Mouse (Mus musculus): ENCODE results near the gene E130218I03Rik. TPM values are rescaled to one million over a fixed set of nuclear protein-coding genes. Genes with fewer than 3 reads are reported as not detected.

The E130218I03Rik gene
- total and polyA plus RNA-seq, 2 experiments, result not detected

DNA sequence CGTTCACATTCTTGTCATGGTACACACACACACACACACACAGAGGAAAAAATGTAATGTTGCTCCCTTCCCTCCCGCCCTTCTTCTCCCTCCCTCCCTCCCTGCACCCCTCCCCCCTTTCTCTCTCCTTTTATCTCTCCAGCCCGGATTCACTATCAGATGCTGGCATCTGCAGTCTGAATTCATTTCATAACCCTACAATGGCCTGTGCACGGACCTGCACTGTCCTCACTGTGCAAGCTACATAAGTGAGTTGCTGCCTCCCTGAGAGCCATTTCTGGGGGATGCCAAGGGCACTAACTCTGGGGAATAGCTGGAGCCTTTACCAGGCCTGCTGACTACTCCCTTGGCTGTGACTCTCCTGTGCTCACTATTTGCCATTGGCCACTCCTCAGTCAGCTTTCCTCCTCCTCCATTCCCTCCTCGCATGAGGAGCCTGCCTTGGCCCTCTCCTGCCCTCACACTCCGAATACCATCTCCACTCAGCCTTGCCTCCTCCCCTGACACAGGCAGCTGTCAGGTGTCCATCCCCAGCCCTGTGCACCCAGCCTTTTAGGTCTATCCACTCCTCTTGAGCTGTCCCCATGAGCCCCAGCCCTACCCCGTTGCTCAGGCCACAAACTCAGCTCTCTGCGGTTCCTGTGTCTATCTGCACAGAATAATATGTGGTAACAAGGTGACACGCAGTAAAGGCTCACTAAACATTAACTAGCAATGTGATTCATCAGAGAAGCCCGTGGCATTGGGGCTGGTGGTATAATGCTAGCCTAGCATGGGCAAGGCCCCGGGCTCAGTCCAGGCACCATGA lies 20.5 kb upstream of the E130218I03Rik start:
- DNase-seq (ENCODE audit: extremely low read depth, low read depth, low spot score), result no peak
- 54% methylated on average over 11 of the region's 11 CpGs for WGBS
- Histone ChIP-seq H3K79me2 (ENCODE audit: control insufficient read depth, insufficient read depth, low read length) (no peaks in the 10 kb centered on the region), H3K27ac (replicated peaks; ENCODE audit: insufficient read depth, low read depth, low read length) (no peak overlapping the region), H3K4me1 (ENCODE audit: control insufficient read depth, insufficient read depth, low read length) (no peaks in the 10 kb centered on the region), H3K4me3 (ENCODE audit: insufficient read depth, low read depth, low read length) (no peak overlapping the region), H3K36me3 (ENCODE audit: control insufficient read depth, insufficient read depth, low read length) (no peaks in the 10 kb centered on the region), H3K27me3 (ENCODE audit: control insufficient read depth, insufficient read depth, low read length) (no peaks in the 10 kb centered on the region), H3K9ac (ENCODE audit: low read depth, low read length) (no peak overlapping the region)
- no peak for TF ChIP-seq CTCF (IDR thresholded peaks at IDR 0.05; ENCODE audit: low read depth, low read length)
- TF ChIP-seq POLR2A (IDR thresholded peaks at IDR 0.05; ENCODE audit: extremely low read depth, insufficient read depth, low read length), result no peak

DNA sequence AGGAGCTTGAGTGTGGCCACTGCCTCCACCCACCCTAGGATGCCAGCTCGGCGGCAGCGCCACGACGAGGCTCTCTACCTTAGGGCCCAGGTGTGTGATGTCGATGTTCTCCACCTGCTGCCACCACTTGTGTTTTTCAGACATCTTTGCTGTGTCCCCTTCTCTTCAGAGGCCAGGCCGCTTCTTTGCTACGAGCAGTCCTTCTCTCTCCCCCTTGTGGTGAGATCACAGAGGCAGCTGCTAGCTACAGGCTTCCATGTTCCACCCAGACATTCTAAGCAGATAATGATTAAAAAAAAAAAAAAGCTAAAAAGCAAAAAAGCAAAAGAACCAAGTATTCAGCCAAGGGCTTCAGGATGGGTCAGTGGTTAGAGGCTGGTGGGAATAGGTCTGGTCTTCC lies 16.3 kb upstream of the E130218I03Rik start, which contains the start of gene Catsper4:
Gene Catsper4, minus strand, starts transcription at position 190 of the 400 bp plus-strand sequence.
- no peak within 1 kb of the TSS for H3K4me3 ChIP-seq (ENCODE audit: insufficient read depth, low read depth, low read length)
- no peaks in the 10 kb centered on the region for H3K27me3 ChIP-seq (ENCODE audit: control insufficient read depth, insufficient read depth, low read length)
- no peaks in the 10 kb centered on the region for H3K4me1 ChIP-seq (ENCODE audit: control insufficient read depth, insufficient read depth, low read length)
- no peaks in the 10 kb centered on the region for H3K36me3 ChIP-seq (ENCODE audit: control insufficient read depth, insufficient read depth, low read length)
- no peak for DNase-seq (ENCODE audit: extremely low read depth, low read depth, low spot score)
- no peak within 1 kb of the TSS for H3K27ac ChIP-seq (replicated peaks; ENCODE audit: insufficient read depth, low read depth, low read length)
- H3K79me2 ChIP-seq (ENCODE audit: control insufficient read depth, insufficient read depth, low read length), result no peaks in the 10 kb centered on the region
- TF ChIP-seq CTCF (IDR thresholded peaks at IDR 0.05; ENCODE audit: low read depth, low read length), result no peak
- TF ChIP-seq POLR2A (IDR thresholded peaks at IDR 0.05; ENCODE audit: extremely low read depth, insufficient read depth, low read length), result no peak
- WGBS, result 89% methylated on average over 8 of the region's 8 CpGs
- no peak within 1 kb of the TSS for H3K9ac ChIP-seq (ENCODE audit: low read depth, low read length)

DNA sequence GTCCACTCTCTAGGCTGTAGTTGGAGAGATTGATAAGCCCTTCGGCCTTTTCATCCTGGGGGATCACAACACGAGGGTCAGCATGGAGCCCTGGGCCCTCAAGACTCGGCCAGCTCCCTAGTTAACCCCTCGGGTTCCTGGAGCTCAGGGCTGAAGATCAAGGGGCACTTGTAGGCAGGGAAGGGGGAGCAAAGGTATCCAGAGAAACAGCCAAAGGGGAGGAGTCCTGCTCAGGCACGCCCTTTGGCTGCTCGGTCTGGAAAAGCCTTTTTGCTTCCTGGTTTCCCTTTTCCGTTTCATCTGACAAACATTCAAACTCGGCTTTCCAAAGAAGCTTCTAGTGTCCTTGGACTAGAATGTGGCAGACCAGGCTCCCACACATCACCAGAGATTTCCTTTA lies 13.0 kb upstream of the E130218I03Rik start:
- Histone ChIP-seq H3K9ac (ENCODE audit: low read depth, low read length) (no peak overlapping the region), H3K27me3 (ENCODE audit: control insufficient read depth, insufficient read depth, low read length) (no peaks in the 10 kb centered on the region), H3K36me3 (ENCODE audit: control insufficient read depth, insufficient read depth, low read length) (no peaks in the 10 kb centered on the region), H3K4me3 (ENCODE audit: insufficient read depth, low read depth, low read length) (no peak overlapping the region), H3K4me1 (ENCODE audit: control insufficient read depth, insufficient read depth, low read length) (no peaks in the 10 kb centered on the region), H3K27ac (replicated peaks; ENCODE audit: insufficient read depth, low read depth, low read length) (no peak overlapping the region), H3K79me2 (ENCODE audit: control insufficient read depth, insufficient read depth, low read length) (no peaks in the 10 kb centered on the region)
- DNase-seq (ENCODE audit: extremely low read depth, low read depth, low spot score), result no peak
- WGBS, result 37% methylated on average over 8 of the region's 8 CpGs
- TF ChIP-seq CTCF (IDR thresholded peaks at IDR 0.05; ENCODE audit: low read depth, low read length) (no peak), POLR2A (IDR thresholded peaks at IDR 0.05; ENCODE audit: extremely low read depth, insufficient read depth, low read length) (no peak)

DNA sequence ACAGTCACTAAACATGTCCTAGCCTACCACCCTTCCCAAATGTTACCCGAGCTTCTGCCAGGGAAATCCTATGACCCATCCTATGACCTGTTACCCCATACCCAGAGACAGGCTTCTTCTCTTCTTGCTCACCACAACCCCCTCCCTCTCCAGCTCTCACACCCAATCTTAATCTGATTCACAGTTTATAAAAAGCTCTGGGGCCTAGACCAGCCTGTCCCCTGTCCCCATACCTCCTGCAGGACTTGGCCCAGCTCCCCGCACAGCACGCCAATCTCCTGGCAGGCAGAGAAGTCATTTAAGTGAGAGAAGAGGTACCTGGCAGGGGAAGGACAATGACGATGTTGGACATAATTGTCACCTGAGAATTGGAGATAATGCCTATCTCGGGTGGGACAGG lies 8.6 kb upstream of the E130218I03Rik start:
- no peak for TF ChIP-seq POLR2A (IDR thresholded peaks at IDR 0.05; ENCODE audit: extremely low read depth, insufficient read depth, low read length)
- no peak for TF ChIP-seq CTCF (IDR thresholded peaks at IDR 0.05; ENCODE audit: low read depth, low read length)
- Histone ChIP-seq H3K79me2 (ENCODE audit: control insufficient read depth, insufficient read depth, low read length) (no peaks in the 10 kb centered on the region), H3K4me3 (ENCODE audit: insufficient read depth, low read depth, low read length) (no peak overlapping the region), H3K4me1 (ENCODE audit: control insufficient read depth, insufficient read depth, low read length) (peaks cover 4% of the 10 kb centered on the region), H3K27ac (replicated peaks; ENCODE audit: insufficient read depth, low read depth, low read length) (no peak overlapping the region), H3K27me3 (ENCODE audit: control insufficient read depth, insufficient read depth, low read length) (no peaks in the 10 kb centered on the region), H3K9ac (ENCODE audit: low read depth, low read length) (no peak overlapping the region), H3K36me3 (ENCODE audit: control insufficient read depth, insufficient read depth, low read length) (no peaks in the 10 kb centered on the region)
- no peak for DNase-seq (ENCODE audit: extremely low read depth, low read depth, low spot score)
- 84% methylated on average over 5 of the region's 5 CpGs for WGBS

DNA sequence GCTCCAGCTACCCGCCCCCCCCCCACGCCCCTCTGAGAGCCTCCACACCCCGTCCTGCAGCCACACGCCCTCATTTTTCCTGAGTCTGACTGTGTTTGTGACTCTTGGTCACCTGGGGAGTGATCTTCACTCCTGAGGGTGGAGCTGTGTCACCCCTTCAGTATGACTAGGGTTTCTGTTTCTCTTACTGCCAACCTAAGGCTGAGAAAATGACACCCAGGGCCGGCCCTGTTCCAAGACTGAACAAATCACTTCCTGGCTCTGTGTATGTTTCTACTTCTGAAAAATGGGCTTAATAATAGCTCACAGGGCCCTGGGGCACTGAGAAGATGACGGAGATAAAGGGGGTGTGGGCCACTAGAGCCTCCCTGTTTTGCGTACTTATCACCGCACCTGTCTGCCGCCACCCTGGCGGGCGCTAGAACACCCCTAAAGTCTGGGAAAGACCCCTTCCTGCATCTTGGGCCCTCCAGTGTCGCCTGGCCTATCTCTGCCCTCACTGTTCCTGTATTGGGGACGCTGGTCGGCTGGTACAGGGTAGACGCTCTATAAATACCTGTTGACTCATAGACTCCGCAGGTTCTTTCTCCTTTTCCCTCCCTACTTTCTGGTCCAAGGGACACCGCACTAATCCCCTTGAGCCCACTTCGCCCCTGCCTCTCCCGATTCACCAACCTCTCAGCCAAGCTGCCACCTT lies 5.7 kb upstream of the E130218I03Rik start:
- DNase-seq (ENCODE audit: extremely low read depth, low read depth, low spot score), result no peak
- H3K4me3 ChIP-seq (ENCODE audit: insufficient read depth, low read depth, low read length), result no peak overlapping the region
- no peaks in the 10 kb centered on the region for H3K79me2 ChIP-seq (ENCODE audit: control insufficient read depth, insufficient read depth, low read length)
- no peaks in the 10 kb centered on the region for H3K27me3 ChIP-seq (ENCODE audit: control insufficient read depth, insufficient read depth, low read length)
- H3K9ac ChIP-seq (ENCODE audit: low read depth, low read length), result no peak overlapping the region
- WGBS, result 65% methylated on average over 19 of the region's 19 CpGs
- TF ChIP-seq POLR2A (IDR thresholded peaks at IDR 0.05; ENCODE audit: extremely low read depth, insufficient read depth, low read length) (no peak), CTCF (IDR thresholded peaks at IDR 0.05; ENCODE audit: low read depth, low read length) (no peak)
- no peak overlapping the region for H3K27ac ChIP-seq (replicated peaks; ENCODE audit: insufficient read depth, low read depth, low read length)
- H3K36me3 ChIP-seq (ENCODE audit: control insufficient read depth, insufficient read depth, low read length), result no peaks in the 10 kb centered on the region
- peaks cover 4% of the 10 kb centered on the region for H3K4me1 ChIP-seq (ENCODE audit: control insufficient read depth, insufficient read depth, low read length)
